Mouse (Mus musculus) neutrophil, adult 65 days (primary cell): ENCODE data around the gene H1fnt. TPM values are rescaled to one million over a fixed set of nuclear protein-coding genes. Genes with fewer than 3 reads are reported as not detected.

Source experiments
- total RNA-seq: library from RNA; stranded (reverse); gene quantifications from 2 replicates; pipeline ENCODE4 v1.2.4, GENCODE M21; 2023

The H1fnt gene
- not detected in 2 replicates for total RNA-seq

GRCm38 (mm10) chr15:98257193-98257592 is at the start of gene H1fnt:
H1fnt (minus strand) TSS chr15:98257293.

GRCm38 (mm10) chr15:98295628-98296551 is 38.8 kb upstream of the H1fnt start, which contains the start of gene Zfp641:
Zfp641 (minus strand) TSS chr15:98296161.

GRCm38 (mm10) chr15:98234350-98234749 is 22.7 kb downstream of the H1fnt start, which contains the start of gene Olfr286:
Olfr286 (minus strand) TSS chr15:98234450.

GRCm38 (mm10) chr15:98220877-98221276 is 36.2 kb downstream of the H1fnt start, which contains the start of the genes Gm44579 and Olfr287:
Gm44579 (minus strand) TSS chr15:98220977.
Olfr287 (minus strand) TSS chr15:98221056.

Other genes with a start within 250 kb of the H1fnt start
- 3.9 and 7.1 TPM in 2 replicates for gene Pfkm, start 164.7 kb downstream of the H1fnt start, total RNA-seq
- gene Senp1, start 163.5 kb downstream of the H1fnt start, total RNA-seq = 30.1 and 38.9 TPM in 2 replicates
- gene Asb8, start 91.7 kb downstream of the H1fnt start, total RNA-seq = 16.8 and 22.2 TPM in 2 replicates
- gene Ccdc184, start 90.1 kb downstream of the H1fnt start, total RNA-seq = not detected in 2 replicates
- gene Olfr288, start 61.8 kb downstream of the H1fnt start, total RNA-seq = not detected in 2 replicates
- not detected in 2 replicates for gene Gm44579, start 36.3 kb downstream of the H1fnt start, total RNA-seq
- not detected in 2 replicates for gene Olfr287, start 36.2 kb downstream of the H1fnt start, total RNA-seq
- gene Olfr286, start 22.8 kb downstream of the H1fnt start, total RNA-seq = not detected in 2 replicates
- not detected in 2 replicates for gene Zfp641, start 38.9 kb upstream of the H1fnt start, total RNA-seq
- not detected in 2 replicates for gene Olfr285, start 60.1 kb upstream of the H1fnt start, total RNA-seq
- gene Olfr284, start 83.7 kb upstream of the H1fnt start, total RNA-seq = not detected in 2 replicates
- not detected in 2 replicates for gene Olfr283, start 123.7 kb upstream of the H1fnt start, total RNA-seq
- gene Olfr282, start 173.9 kb upstream of the H1fnt start, total RNA-seq = not detected in 2 replicates
- not detected in 2 replicates for gene Olfr281, start 195.3 kb upstream of the H1fnt start, total RNA-seq
- not detected in 2 replicates for gene OR5BS1P, start 212.6 kb upstream of the H1fnt start, total RNA-seq
- gene Lalba, start 225.4 kb upstream of the H1fnt start, total RNA-seq = not detected in 2 replicates
- gene Olfr279, start 235.1 kb upstream of the H1fnt start, total RNA-seq = not detected in 2 replicates